Mouse (Mus musculus) B cell, adult 2 months (primary cell): ENCODE results near the gene Il33.

ENCODE experiments used
- DNase-seq, 2 experiments: peaks; one replicate each; pipeline ENCODE4 v3.0.0; 2022

Il33 gene

DNA sequence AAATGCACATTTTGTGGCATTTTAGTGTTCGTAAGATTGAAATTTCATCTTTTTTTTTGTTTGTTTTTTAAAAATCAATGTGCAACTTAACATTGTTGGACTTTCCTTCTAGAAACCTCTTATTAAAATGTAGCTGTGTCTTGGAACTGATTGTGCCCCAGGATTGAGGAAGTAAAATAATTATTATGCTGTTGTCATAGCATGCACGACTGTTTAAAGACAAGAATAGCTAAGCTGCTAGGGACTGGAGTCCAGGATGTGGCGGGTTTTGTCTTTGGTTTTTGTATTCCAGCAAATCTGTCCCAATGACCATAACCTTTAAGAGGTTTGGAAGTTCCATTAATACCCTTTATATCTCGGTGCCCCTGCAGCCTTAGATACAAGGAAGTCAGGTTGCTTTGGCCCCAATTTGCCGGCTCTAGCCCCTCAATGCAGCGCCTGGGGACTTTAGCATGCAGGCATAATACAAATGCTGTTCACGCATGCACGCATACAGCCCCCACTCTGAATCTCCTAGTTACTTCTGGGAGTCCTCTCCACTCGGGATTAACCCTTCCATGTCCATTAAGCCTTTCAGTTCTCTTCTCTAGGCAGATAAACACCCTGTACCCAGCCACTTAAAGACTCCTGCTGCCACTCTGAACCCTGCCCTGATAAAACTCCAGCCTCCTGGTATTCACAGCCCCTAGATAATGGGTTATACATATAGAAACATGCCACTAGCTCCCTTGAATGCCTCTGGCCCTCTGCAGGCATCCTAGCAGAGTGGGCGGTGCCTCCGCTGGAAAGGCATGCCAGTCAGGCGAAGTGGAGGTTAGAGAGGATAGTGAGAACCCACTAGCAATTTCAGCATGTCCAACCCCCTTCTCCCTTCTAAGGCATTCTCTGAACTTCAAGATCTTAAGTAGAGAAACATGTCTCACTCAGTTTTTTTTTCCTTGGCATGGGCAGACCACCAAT, 75.8 kb downstream of the Il33 start:
- no peak for DNase-seq

- DNase-seq: no peak
These were observed 76.6 kb downstream of the Il33 start for GRCm38 (mm10) chr19:30001550-30001949.

DNA sequence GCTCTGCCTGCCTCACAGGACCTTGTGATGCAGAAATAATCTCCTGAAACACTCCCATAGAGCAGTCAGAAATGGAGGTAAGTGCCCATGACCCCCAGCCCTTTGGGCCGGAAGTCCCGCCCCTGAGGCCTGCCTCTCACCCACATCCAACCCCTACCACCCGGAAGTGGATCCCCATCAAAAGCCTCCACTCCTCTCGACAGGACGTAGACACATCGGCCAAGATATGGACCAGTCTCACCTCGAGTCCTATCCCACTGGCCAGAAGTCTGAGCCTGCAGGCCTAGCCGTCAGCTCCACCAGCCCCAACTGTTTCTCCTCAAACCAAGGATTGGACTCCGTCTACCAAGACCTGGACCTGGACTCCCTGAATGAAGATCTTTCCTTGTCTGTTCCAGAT, 78.7 kb downstream of the Il33 start, which contains the start of gene Trpd52l3:
Trpd52l3 (plus strand) TSS at position 170 of the 400 bp plus-strand sequence.
- DNase-seq: no peak

GRCm38 (mm10) chr19:30006371-30006770, 81.5 kb downstream of the Il33 start:
- no peak for DNase-seq
